Mouse (Mus musculus): Measurements from ENCODE around the gene Slc15a2.

Gene Slc15a2

GRCm38 (mm10) chr16:36770191-36770771, 14.5 kb downstream of the Slc15a2 start:
- no peak for DNase-seq (ENCODE audit: low spot score)

GRCm38 (mm10) chr16:36751979-36752378, 32.8 kb downstream of the Slc15a2 start:
- no peak for DNase-seq (ENCODE audit: low spot score)

GRCm38 (mm10) chr16:36747767-36748166, 37.0 kb downstream of the Slc15a2 start:
- no peak for DNase-seq (ENCODE audit: low spot score)

GRCm38 (mm10) chr16:36747068-36747467, 37.7 kb downstream of the Slc15a2 start:
- DNase-seq (ENCODE audit: low spot score), result no peak

GRCm38 (mm10) chr16:36743580-36743979, 41.2 kb downstream of the Slc15a2 start:
- no peak for DNase-seq (ENCODE audit: low spot score)

- no peak for DNase-seq (ENCODE audit: low spot score)
These were observed 45.3 kb downstream of the Slc15a2 start for GRCm38 (mm10) chr16:36739404-36739930.

- no peak for DNase-seq (ENCODE audit: low spot score)
These were observed 49.3 kb downstream of the Slc15a2 start for GRCm38 (mm10) chr16:36735421-36735820.

- no peak for DNase-seq (ENCODE audit: low spot score)
These were observed 50.9 kb downstream of the Slc15a2 start for GRCm38 (mm10) chr16:36733827-36734226.

GRCm38 (mm10) chr16:36732572-36732971, 52.2 kb downstream of the Slc15a2 start:
- no peak for DNase-seq (ENCODE audit: low spot score)

- no peak for DNase-seq (ENCODE audit: low spot score)
These were observed 55.8 kb downstream of the Slc15a2 start for GRCm38 (mm10) chr16:36728959-36729358.

GRCm38 (mm10) chr16:36723880-36724443, 60.8 kb downstream of the Slc15a2 start:
- DNase-seq (ENCODE audit: low spot score), result no peak

- DNase-seq (ENCODE audit: low spot score), result no peak
These were observed 62.0 kb downstream of the Slc15a2 start for GRCm38 (mm10) chr16:36722739-36723138.

GRCm38 (mm10) chr16:36720194-36721055, 64.3 kb downstream of the Slc15a2 start:
- no peak for DNase-seq (ENCODE audit: low spot score)

GRCm38 (mm10) chr16:36718637-36719036, 66.1 kb downstream of the Slc15a2 start:
- DNase-seq (ENCODE audit: low spot score), result no peak

- no peak for DNase-seq (ENCODE audit: low spot score)
These were observed 67.3 kb downstream of the Slc15a2 start for GRCm38 (mm10) chr16:36717481-36717880.

GRCm38 (mm10) chr16:36711760-36712159, 73.0 kb downstream of the Slc15a2 start:
- DNase-seq (ENCODE audit: low spot score), result no peak

- no peak for DNase-seq (ENCODE audit: low spot score)
These were observed 74.0 kb downstream of the Slc15a2 start for GRCm38 (mm10) chr16:36710794-36711193.

- DNase-seq (ENCODE audit: low spot score), result no peak
These were observed 75.4 kb downstream of the Slc15a2 start for GRCm38 (mm10) chr16:36709405-36709804.

GRCm38 (mm10) chr16:36708751-36709150, 76.0 kb downstream of the Slc15a2 start:
- no peak for DNase-seq (ENCODE audit: low spot score)

GRCm38 (mm10) chr16:36707702-36708423, 76.9 kb downstream of the Slc15a2 start:
- DNase-seq (ENCODE audit: low spot score), result no peak

- no peak for DNase-seq (ENCODE audit: low spot score)
These were observed 84.3 kb downstream of the Slc15a2 start for GRCm38 (mm10) chr16:36700484-36700883.

Data from urinary bladder, postnatal 25 days (tissue).